In the genomic region with DNA sequence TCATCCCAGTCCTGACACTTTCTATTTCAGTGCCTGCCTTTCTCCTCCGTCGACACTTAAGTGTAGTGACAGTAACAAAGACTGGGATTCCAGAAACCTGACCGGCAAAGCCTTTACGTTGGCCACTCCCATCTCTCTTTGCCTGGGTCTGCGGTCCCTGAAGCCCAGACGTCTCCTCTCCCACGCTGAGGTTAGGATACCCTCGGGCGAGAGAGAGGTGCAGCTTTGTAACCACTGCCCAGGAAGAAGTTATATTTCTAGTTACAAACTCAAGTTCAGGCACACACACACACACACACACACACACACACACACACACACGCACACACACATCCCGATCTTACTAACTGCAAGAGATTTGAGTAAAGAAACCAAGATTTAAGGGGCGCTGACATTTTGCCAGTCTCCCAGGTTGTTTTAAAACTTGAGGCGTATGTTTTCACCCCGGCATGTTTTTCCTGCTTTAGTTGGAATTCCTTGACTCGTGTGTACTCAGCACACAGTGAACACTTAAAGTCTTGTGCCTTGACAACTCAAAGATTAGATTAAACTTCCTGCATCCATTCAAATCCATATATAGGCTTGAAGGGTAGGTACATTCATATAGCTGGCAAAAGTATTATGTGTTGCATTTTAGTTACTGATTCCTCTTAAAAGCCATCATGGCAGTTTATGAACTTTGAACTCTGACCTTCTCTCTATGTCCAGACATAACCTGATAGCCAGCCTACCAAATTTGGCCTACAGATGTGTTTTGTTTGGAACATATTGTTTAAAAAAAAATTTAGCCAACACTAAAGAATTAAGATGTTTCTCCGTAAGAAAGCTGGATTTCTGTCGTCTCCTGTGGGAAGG, we compare ENCODE assay signal across 8 mouse cellular contexts. TPM values are rescaled to one million over a fixed set of nuclear protein-coding genes. Genes with fewer than 3 reads are reported as not detected.
DNase-seq lines count a peak whose midpoint lies in the region; ATAC-seq and TF ChIP-seq lines count a peak whose summit lies in the region.

No protein-coding gene starts in this region.

- peak overlapping the region; percentile 75 for H3K4me3 ChIP-seq in kidney, embryonic 15.5 days (replicated peaks)
- peak overlapping the region; percentile 71 for H3K4me3 ChIP-seq in bone marrow, adult 2 months (replicated peaks; ENCODE audit: control insufficient read depth, low read depth, low read length)
- H3K4me3 ChIP-seq in hindbrain, embryonic 13.5 days: peak overlapping the region; percentile 69
- peak overlapping the region; percentile 74 for H3K4me3 ChIP-seq in midbrain, embryonic 10.5 days

- H3K9ac ChIP-seq in kidney, embryonic 15.5 days: peak overlapping the region; percentile 72
- peak overlapping the region; percentile 84 for H3K9ac ChIP-seq in hindbrain, embryonic 13.5 days

- H3K9me3 ChIP-seq in kidney, embryonic 15.5 days (replicated peaks): no peaks in the 10 kb centered on the region
- no peaks in the 10 kb centered on the region for H3K9me3 ChIP-seq in hindbrain, embryonic 13.5 days
- H3K9me3 ChIP-seq in midbrain, embryonic 10.5 days (replicated peaks): no peaks in the 10 kb centered on the region

- no peaks in the 10 kb centered on the region for H3K27me3 ChIP-seq in kidney, embryonic 15.5 days
- no peaks in the 10 kb centered on the region for H3K27me3 ChIP-seq in hindbrain, embryonic 13.5 days
- peaks cover 23% of the 10 kb centered on the region for H3K27me3 ChIP-seq in midbrain, embryonic 10.5 days (ENCODE audit: low read depth, poor library complexity, severe bottlenecking)

- TF ChIP-seq CTCF in bone marrow, adult 2 months (IDR thresholded peaks at IDR 0.05; ENCODE audit: control insufficient read depth, insufficient read depth, low read length): no peak

- ATAC-seq in kidney, embryonic 15.5 days (replicated peaks; ENCODE audit: low FRiP score): peak; percentile 77
- peak; percentile 67 for ATAC-seq in hindbrain, embryonic 13.5 days (ENCODE audit: low FRiP score)

- peaks cover 21% of the 10 kb centered on the region for H3K4me1 ChIP-seq in kidney, embryonic 15.5 days
- peaks cover 3% of the 10 kb centered on the region; the same call in 1 of the 2 replicates for H3K4me1 ChIP-seq in bone marrow, adult 2 months (ENCODE audit: control insufficient read depth, insufficient read depth, low read length)
- H3K4me1 ChIP-seq in hindbrain, embryonic 13.5 days (replicated peaks): peaks cover 13% of the 10 kb centered on the region
- H3K4me1 ChIP-seq in midbrain, embryonic 10.5 days: peaks cover 15% of the 10 kb centered on the region

- no peak for TF ChIP-seq POLR2A in bone marrow, adult 2 months (IDR thresholded peaks at IDR 0.05; ENCODE audit: borderline replicate concordance, control insufficient read depth, low read depth, low read length)

- no peaks in the 10 kb centered on the region for H3K36me3 ChIP-seq in kidney, embryonic 15.5 days
- H3K36me3 ChIP-seq in hindbrain, embryonic 13.5 days: no peaks in the 10 kb centered on the region
- H3K36me3 ChIP-seq in midbrain, embryonic 10.5 days: no peaks in the 10 kb centered on the region

- no peak for DNase-seq in kidney, adult 8-10 months
- no peak for DNase-seq in midbrain, embryonic 10.5 days (ENCODE audit: low spot score)
- no peak for DNase-seq in c-Kit-positive CD71-positive TER-119-positive erythroid progenitor cells, embryonic 14.5 days (ENCODE audit: low spot score)
- no peak for DNase-seq in urinary bladder, adult 18-20 months (ENCODE audit: low spot score in 2 of 2)
- DNase-seq in urinary bladder, postnatal 14 days (ENCODE audit: low spot score): no peak

- WGBS in kidney, embryonic 15.5 days: 16% methylated on average over 17 of the region's 17 CpGs
- 11% methylated on average over 17 of the region's 17 CpGs for WGBS in bone marrow, adult 2 months
- 31% methylated on average over 17 of the region's 17 CpGs for WGBS in hindbrain, embryonic 13.5 days
- WGBS in midbrain, embryonic 10.5 days: 36% methylated on average over 17 of the region's 17 CpGs

- H3K4me2 ChIP-seq in kidney, embryonic 15.5 days: peak overlapping the region; percentile 87
- H3K4me2 ChIP-seq in hindbrain, embryonic 13.5 days: peak overlapping the region; percentile 90

- H3K27ac ChIP-seq in kidney, embryonic 15.5 days: peak overlapping the region; percentile 95
- peak overlapping the region; percentile 93 for H3K27ac ChIP-seq in bone marrow, adult 2 months (ENCODE audit: control insufficient read depth, insufficient read depth, low read depth, low read length, poor library complexity)
- peak overlapping the region; percentile 70 for H3K27ac ChIP-seq in hindbrain, embryonic 13.5 days
- peak overlapping the region; percentile 89 for H3K27ac ChIP-seq in midbrain, embryonic 10.5 days (replicated peaks)

RNA-seq across cellular contexts. Expression of gene Arhgap31, which starts 0.6 kb away (rescaled TPM):
- polyA plus RNA-seq in kidney, embryonic 15.5 days (2015; fragmentation: Nextera tagmentation; extraction: Ambion mirVana): 10.4 and 12.6 TPM in 2 replicates
- polyA plus RNA-seq in bone marrow, adult 2 months (2011; ENCODE audit: insufficient read depth, insufficient read length, low replicate concordance, missing spikeins): 3.6 and 6.1 TPM in 2 replicates
- polyA plus RNA-seq in hindbrain, embryonic 13.5 days (2015; fragmentation: Nextera tagmentation; extraction: Ambion mirVana): 5.2 and 6.6 TPM in 2 replicates
- polyA plus RNA-seq in midbrain, embryonic 10.5 days (2016; fragmentation: Nextera tagmentation; extraction: Ambion mirVana): 7.3 and 8.7 TPM in 2 replicates

RNA-seq across cellular contexts. Expression of gene B4galt4, which starts 28.4 kb away (rescaled TPM):
- 29.0 and 30.6 TPM in 2 replicates for polyA plus RNA-seq in kidney, embryonic 15.5 days (2015; fragmentation: Nextera tagmentation; extraction: Ambion mirVana)
- 4.2 and 12.8 TPM in 2 replicates for polyA plus RNA-seq in bone marrow, adult 2 months (2011; ENCODE audit: insufficient read depth, insufficient read length, low replicate concordance, missing spikeins)
- polyA plus RNA-seq in hindbrain, embryonic 13.5 days (2015; fragmentation: Nextera tagmentation; extraction: Ambion mirVana): 29.1 and 30.0 TPM in 2 replicates
- polyA plus RNA-seq in midbrain, embryonic 10.5 days (2016; fragmentation: Nextera tagmentation; extraction: Ambion mirVana): 20.8 and 25.7 TPM in 2 replicates
